Mouse (Mus musculus) liver, embryonic 14.5 days (tissue): Measurements from ENCODE around the gene Tmem235.

Experiments
- CTCF ChIP-seq: IDR thresholded peaks from 2 replicates; pipeline ENCODE4 v1.5.1; 2016; ENCODE audit warnings: antibody characterized with exemption, low read depth, control low read depth
- EP300 ChIP-seq: IDR thresholded peaks from 2 replicates; pipeline ENCODE4 v1.6.1; 2016; ENCODE audit warnings: antibody characterized with exemption, low read depth

DNA sequence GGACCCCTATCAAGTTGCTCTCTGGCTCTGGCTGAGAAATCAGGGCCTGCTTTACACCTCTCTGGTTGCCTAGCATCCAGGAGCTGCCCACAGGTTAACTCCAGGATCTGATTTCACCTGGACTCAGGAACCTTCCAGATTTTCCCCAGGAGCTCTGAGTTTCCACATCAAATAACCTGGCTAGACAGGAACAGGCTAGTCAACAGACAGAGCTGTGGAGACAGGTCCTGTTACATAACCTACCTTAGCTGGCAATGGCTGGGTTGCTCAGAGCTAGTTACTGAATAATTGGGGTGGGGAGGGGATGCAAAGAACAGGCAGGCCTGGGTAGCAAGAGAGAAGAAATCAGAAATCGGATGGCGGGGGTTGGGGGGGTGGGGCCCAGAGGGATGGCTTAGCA is 15.6 kb upstream of the Tmem235 start:
- TF ChIP-seq EP300 (no peak), CTCF (no peak)
